Mouse (Mus musculus): ENCODE measurements around the gene Srpr.

DNA sequence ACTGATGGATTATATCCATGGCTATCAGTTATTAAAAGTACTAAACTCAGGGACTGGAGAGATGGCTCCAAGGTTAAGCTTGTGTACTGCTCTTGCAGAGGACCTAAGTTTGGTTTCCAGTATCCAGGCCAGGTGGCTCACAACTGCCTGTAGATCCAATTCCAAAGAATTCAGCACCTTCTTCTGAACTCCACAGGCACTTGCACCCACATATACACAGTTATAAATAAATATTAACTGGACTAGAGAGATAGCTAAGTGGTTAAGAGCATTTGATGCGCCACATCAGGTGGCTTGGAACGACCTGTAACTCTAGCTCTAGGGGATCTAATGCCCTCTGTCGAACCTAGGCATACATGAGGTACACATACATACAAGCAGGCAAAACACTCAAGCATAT, 28.7 kb downstream of the Srpr start:
- no peak for TF ChIP-seq POLR2A (IDR thresholded peaks at IDR 0.05; ENCODE audit: low read depth, low read length)
- no peak for TF ChIP-seq CTCF (IDR thresholded peaks at IDR 0.05; ENCODE audit: extremely low read depth, insufficient read length, insufficient replicate concordance, low read depth, low read length)
